Mouse (Mus musculus): ENCODE measurements at regions not wholly inside any gene's neighbourhood (a gene's known extent, or its start where the extent isn't known, plus 50 kb on each side); places are given as distances from the start of the nearest gene placed in this dataset.

- H3K4me2 ChIP-seq (ENCODE audit: low read depth, low read length) = no peak overlapping the region
Measured at GRCm38 (mm10) chr12:54276978-54277537, 73.4 kb upstream of the Egln3 start.

GRCm38 (mm10) chr12:54273506-54273905 lies 69.8 kb upstream of the Egln3 start:
- H3K4me3 ChIP-seq (ENCODE audit: low read length) = no peak overlapping the region
- ATAC-seq (ENCODE audit: low read depth) = no peak
- H3K27ac ChIP-seq (ENCODE audit: low read length) = no peak overlapping the region
- no peak overlapping the region for H3K4me2 ChIP-seq (ENCODE audit: low read depth, low read length)
- H3K36me3 ChIP-seq (ENCODE audit: control insufficient read depth, insufficient read depth, low read length) = no peaks in the 10 kb centered on the region
- no peaks in the 10 kb centered on the region; the same call in 1 of the 2 replicates for H3K4me1 ChIP-seq (replicated peaks; ENCODE audit: control insufficient read depth, insufficient read depth, low read length)
- no peaks in the 10 kb centered on the region for H3K9me3 ChIP-seq (ENCODE audit: control insufficient read depth, low read length)
- whole genome bisulfite sequencing = 63% methylated on average over 4 of the region's 4 CpGs
- no peaks in the 10 kb centered on the region; the same call in 1 of the 2 replicates for H3K27me3 ChIP-seq (ENCODE audit: control insufficient read depth, insufficient read depth, low read depth, low read length)
- no peak overlapping the region for H3K9ac ChIP-seq (ENCODE audit: low read length)

More at GRCm38 (mm10) chr12:54276978-54277537, 73.4 kb upstream of the Egln3 start:
- H3K4me1 ChIP-seq (replicated peaks; ENCODE audit: control insufficient read depth, insufficient read depth, low read length) = peaks cover 7% of the 10 kb centered on the region
- 58% methylated on average over 7 of the region's 7 CpGs for WGBS
- no peak overlapping the region for H3K4me3 ChIP-seq (ENCODE audit: low read length)
- no peak for ATAC-seq (ENCODE audit: low read depth)
- no peaks in the 10 kb centered on the region for H3K9me3 ChIP-seq (ENCODE audit: control insufficient read depth, low read length)
- H3K36me3 ChIP-seq (ENCODE audit: control insufficient read depth, insufficient read depth, low read length) = no peaks in the 10 kb centered on the region
- H3K27ac ChIP-seq (ENCODE audit: low read length) = no peak overlapping the region
- H3K9ac ChIP-seq (ENCODE audit: low read length) = no peak overlapping the region
- no peaks in the 10 kb centered on the region; the same call in 1 of the 2 replicates for H3K27me3 ChIP-seq (ENCODE audit: control insufficient read depth, insufficient read depth, low read depth, low read length)

GRCm38 (mm10) chr12:54272696-54273095 lies 69.0 kb upstream of the Egln3 start:
- H3K4me2 ChIP-seq (ENCODE audit: low read depth, low read length) = no peak overlapping the region
- WGBS = 76% methylated on average over 6 of the region's 6 CpGs
- H3K4me3 ChIP-seq (ENCODE audit: low read length) = no peak overlapping the region
- H3K4me1 ChIP-seq (replicated peaks; ENCODE audit: control insufficient read depth, insufficient read depth, low read length) = no peaks in the 10 kb centered on the region; the same call in 1 of the 2 replicates
- no peak for ATAC-seq (ENCODE audit: low read depth)
- H3K27ac ChIP-seq (ENCODE audit: low read length) = no peak overlapping the region
- H3K9ac ChIP-seq (ENCODE audit: low read length) = no peak overlapping the region
- no peaks in the 10 kb centered on the region for H3K36me3 ChIP-seq (ENCODE audit: control insufficient read depth, insufficient read depth, low read length)
- no peaks in the 10 kb centered on the region for H3K9me3 ChIP-seq (ENCODE audit: control insufficient read depth, low read length)
- H3K27me3 ChIP-seq (ENCODE audit: control insufficient read depth, insufficient read depth, low read depth, low read length) = no peaks in the 10 kb centered on the region; the same call in 1 of the 2 replicates

GRCm38 (mm10) chr12:54272226-54272625 lies 68.6 kb upstream of the Egln3 start:
- H3K4me3 ChIP-seq (ENCODE audit: low read length) = no peak overlapping the region
- H3K4me2 ChIP-seq (ENCODE audit: low read depth, low read length) = no peak overlapping the region
- WGBS = 36% methylated on average over 2 of the region's 2 CpGs
- no peaks in the 10 kb centered on the region for H3K36me3 ChIP-seq (ENCODE audit: control insufficient read depth, insufficient read depth, low read length)
- H3K27ac ChIP-seq (ENCODE audit: low read length) = no peak overlapping the region
- no peak overlapping the region for H3K9ac ChIP-seq (ENCODE audit: low read length)
- no peak; the same call in 1 of the 2 replicates for ATAC-seq (ENCODE audit: low read depth)
- no peaks in the 10 kb centered on the region for H3K27me3 ChIP-seq (ENCODE audit: control insufficient read depth, insufficient read depth, low read depth, low read length)
- H3K4me1 ChIP-seq (replicated peaks; ENCODE audit: control insufficient read depth, insufficient read depth, low read length) = no peaks in the 10 kb centered on the region; the same call in 1 of the 2 replicates
- H3K9me3 ChIP-seq (ENCODE audit: control insufficient read depth, low read length) = no peaks in the 10 kb centered on the region

GRCm38 (mm10) chr12:54265852-54266251 lies 62.2 kb upstream of the Egln3 start:
- Histone ChIP-seq H3K9ac (ENCODE audit: low read length) (no peak overlapping the region), H3K27me3 (ENCODE audit: control insufficient read depth, insufficient read depth, low read depth, low read length) (no peaks in the 10 kb centered on the region), H3K4me2 (ENCODE audit: low read depth, low read length) (no peak overlapping the region), H3K36me3 (ENCODE audit: control insufficient read depth, insufficient read depth, low read length) (no peaks in the 10 kb centered on the region), H3K9me3 (ENCODE audit: control insufficient read depth, low read length) (no peaks in the 10 kb centered on the region; the same call in 1 of the 2 replicates), H3K27ac (ENCODE audit: low read length) (no peak overlapping the region), H3K4me3 (ENCODE audit: low read length) (no peak overlapping the region), H3K4me1 (replicated peaks; ENCODE audit: control insufficient read depth, insufficient read depth, low read length) (peaks cover 27% of the 10 kb centered on the region)
- ATAC-seq (ENCODE audit: low read depth) = peak; percentile 65
- WGBS = 31% methylated on average over 3 of the region's 3 CpGs

- H3K36me3 ChIP-seq (ENCODE audit: control insufficient read depth, insufficient read depth, low read length) = no peaks in the 10 kb centered on the region
- H3K4me3 ChIP-seq (ENCODE audit: low read length) = no peak overlapping the region
- H3K27ac ChIP-seq (ENCODE audit: low read length) = peak overlapping the region; percentile 58
- peak; percentile 64 for ATAC-seq (ENCODE audit: low read depth)
- 43% methylated on average over 14 of the region's 14 CpGs for WGBS
- no peaks in the 10 kb centered on the region; the same call in 1 of the 2 replicates for H3K9me3 ChIP-seq (ENCODE audit: control insufficient read depth, low read length)
- no peaks in the 10 kb centered on the region for H3K27me3 ChIP-seq (ENCODE audit: control insufficient read depth, insufficient read depth, low read depth, low read length)
- no peak overlapping the region for H3K9ac ChIP-seq (ENCODE audit: low read length)
- H3K4me1 ChIP-seq (replicated peaks; ENCODE audit: control insufficient read depth, insufficient read depth, low read length) = peaks cover 27% of the 10 kb centered on the region
- no peak overlapping the region for H3K4me2 ChIP-seq (ENCODE audit: low read depth, low read length)
Measured at GRCm38 (mm10) chr12:54264893-54265835, 61.5 kb upstream of the Egln3 start.

- H3K4me1 ChIP-seq (replicated peaks; ENCODE audit: control insufficient read depth, insufficient read depth, low read length) = peaks cover 27% of the 10 kb centered on the region
- no peak overlapping the region for H3K4me3 ChIP-seq (ENCODE audit: low read length)
- 38% methylated on average over 4 of the region's 4 CpGs for WGBS
- H3K9ac ChIP-seq (ENCODE audit: low read length) = no peak overlapping the region
- H3K27ac ChIP-seq (ENCODE audit: low read length) = 0 out of 2 replicates have a peak overlapping the region, but pooled peaks have one; percentile 19
- ATAC-seq (ENCODE audit: low read depth) = peak; percentile 49
- 0 out of 2 replicates have a peak overlapping the region, but pooled peaks have one; percentile 7 for H3K4me2 ChIP-seq (ENCODE audit: low read depth, low read length)
- H3K9me3 ChIP-seq (ENCODE audit: control insufficient read depth, low read length) = no peaks in the 10 kb centered on the region; the same call in 1 of the 2 replicates
- H3K36me3 ChIP-seq (ENCODE audit: control insufficient read depth, insufficient read depth, low read length) = no peaks in the 10 kb centered on the region
- H3K27me3 ChIP-seq (ENCODE audit: control insufficient read depth, insufficient read depth, low read depth, low read length) = no peaks in the 10 kb centered on the region
Measured at GRCm38 (mm10) chr12:54264418-54264733, 60.7 kb upstream of the Egln3 start.

- no peak overlapping the region for H3K4me3 ChIP-seq (ENCODE audit: low read length)
- no peaks in the 10 kb centered on the region for H3K36me3 ChIP-seq (ENCODE audit: control insufficient read depth, insufficient read depth, low read length)
- H3K9me3 ChIP-seq (ENCODE audit: control insufficient read depth, low read length) = no peaks in the 10 kb centered on the region; the same call in 1 of the 2 replicates
- peak; percentile 58 for ATAC-seq (ENCODE audit: low read depth)
- peaks cover 27% of the 10 kb centered on the region for H3K4me1 ChIP-seq (replicated peaks; ENCODE audit: control insufficient read depth, insufficient read depth, low read length)
- peak overlapping the region; percentile 36; the same call in 1 of the 2 replicates for H3K27ac ChIP-seq (ENCODE audit: low read length)
- no peak overlapping the region for H3K9ac ChIP-seq (ENCODE audit: low read length)
- H3K4me2 ChIP-seq (ENCODE audit: low read depth, low read length) = peak overlapping the region; percentile 21; the same call in 1 of the 2 replicates
- 32% methylated on average over 13 of the region's 13 CpGs for WGBS
- H3K27me3 ChIP-seq (ENCODE audit: control insufficient read depth, insufficient read depth, low read depth, low read length) = no peaks in the 10 kb centered on the region
Measured at GRCm38 (mm10) chr12:54263733-54264417, 60.2 kb upstream of the Egln3 start.

Data from lung, embryonic 16.5 days (tissue).